Mouse (Mus musculus) kidney, postnatal 0 days (tissue): ENCODE data around the gene Morn1. TPM values are rescaled to one million over a fixed set of nuclear protein-coding genes. Genes with fewer than 3 reads are reported as not detected.
"Not testable (repeated sequence)": the region's sequence is repeated elsewhere in the genome, so short reads cannot be mapped to it uniquely, and the experiment has no call there.

Source experiments
- ATAC-seq: fragments of 200-750 bp; cut with Nextera tagmentation; replicated peaks from 2 replicates; pipeline ENCODE4 v1.8.0; 2017; ENCODE audit warnings: low read depth, moderate number of reproducible peaks, moderate TSS enrichment, moderate library complexity; ENCODE audit not compliant: low FRiP score
- DNase-seq: peaks from one replicate; pipeline ENCODE4 v3.0.0-alpha.2; 2016; ENCODE audit warnings: low spot score
- H3K27ac ChIP-seq: fragments of 300-500 bp; sonication (generic); 2 replicates; pipeline ENCODE4 v1.5.1; 2014; ENCODE audit warnings: mild to moderate bottlenecking
- H3K27me3 ChIP-seq: fragments of 300-500 bp; sonication (generic); 2 replicates; pipeline ENCODE4 v1.6.1; 2014; ENCODE audit warnings: low read length, mixed read lengths; ENCODE audit not compliant: insufficient read depth
- H3K36me3 ChIP-seq: fragments of 300-500 bp; sonication (generic); 2 replicates; pipeline ENCODE4 v1.6.1; 2014; ENCODE audit warnings: low read length, mixed read lengths; ENCODE audit not compliant: insufficient read depth
- H3K4me1 ChIP-seq: fragments of 300-500 bp; sonication (generic); replicated peaks from 2 replicates; pipeline ENCODE4 v1.6.1; 2014; ENCODE audit warnings: antibody characterized with exemption, low read length, mixed read lengths; ENCODE audit not compliant: insufficient read depth
- H3K4me2 ChIP-seq: fragments of 300-500 bp; sonication (generic); 2 replicates; pipeline ENCODE4 v1.6.1; 2014; ENCODE audit warnings: mild to moderate bottlenecking, low read length, moderate library complexity, mixed read lengths
- H3K4me3 ChIP-seq: fragments of 300-500 bp; sonication (generic); replicated peaks from 2 replicates; pipeline ENCODE4 v1.5.1; 2014; ENCODE audit warnings: low read depth, low read length
- H3K9ac ChIP-seq: fragments of 300-500 bp; sonication (generic); 2 replicates; pipeline ENCODE4 v1.6.1; 2014; ENCODE audit warnings: low read depth, low read length
- H3K9me3 ChIP-seq: fragments of 300-500 bp; sonication (generic); replicated peaks from 2 replicates; pipeline ENCODE4 v1.6.1; 2016; ENCODE audit warnings: low read length, inconsistent platforms, mixed read lengths
- CTCF ChIP-seq: IDR thresholded peaks from 2 replicates; pipeline ENCODE4 v1.5.1; 2016; ENCODE audit warnings: antibody characterized with exemption, low read depth, mild to moderate bottlenecking, moderate library complexity
- WGBS: fragments of 180-500 bp; shearing (Covaris S2); extraction: QIAGEN DNeasy Blood & Tissue Kit; methylation state at CpG from one replicate; pipeline ENCODE4 v1.1.7; 2014; 5-methylcytosine and 5-hydroxymethylcytosine counted together
- polyA plus RNA-seq: library from polyadenylated mRNA; unstranded; fragments of >200 nt; fragmentation: Nextera tagmentation; extraction: Ambion mirVana; gene quantifications from 2 replicates; pipeline ENCODE4 v1.2.1, GENCODE M21; 2015

Morn1 gene
- polyA plus RNA-seq, 1 experiment from 2014 or later = 7.0 TPM

DNA sequence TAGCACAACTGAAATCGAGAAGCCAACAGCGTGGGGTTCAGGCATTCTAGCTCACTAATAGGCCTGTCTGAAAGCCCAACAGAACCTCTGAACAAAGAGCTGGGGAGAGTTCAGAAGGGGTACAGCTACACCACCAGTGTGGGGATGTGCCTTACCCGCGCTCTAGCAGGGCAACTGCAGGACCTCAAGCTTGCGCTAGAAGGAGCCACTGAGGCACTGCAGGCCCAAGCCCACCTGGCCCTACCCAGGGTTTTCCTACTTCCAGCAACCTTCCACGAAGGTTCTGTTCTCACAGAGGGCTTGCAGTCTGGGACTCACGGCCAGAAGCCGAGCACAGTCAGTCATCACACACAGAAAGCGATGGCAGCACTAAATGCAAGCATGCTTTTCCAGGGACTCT, 11.2 kb upstream of the Morn1 start:
- ATAC-seq (no peak), DNase-seq (no peak)
- Histone ChIP-seq H3K36me3 (peaks cover 69% of the 10 kb centered on the region), H3K27ac (no peak overlapping the region), H3K4me1 (no peaks in the 10 kb centered on the region), H3K4me3 (no peak overlapping the region), H3K9ac (no peak overlapping the region), H3K27me3 (no peaks in the 10 kb centered on the region), H3K9me3 (no peaks in the 10 kb centered on the region), H3K4me2 (no peak overlapping the region)
- TF ChIP-seq CTCF = no peak; the same call in 1 of the 2 replicates
- WGBS = 89% methylated on average over 9 of the region's 9 CpGs

- H3K9ac ChIP-seq = no peak overlapping the region
- H3K27ac ChIP-seq = no peak overlapping the region
- no peak overlapping the region for H3K4me2 ChIP-seq
- H3K36me3 ChIP-seq = peaks cover 66% of the 10 kb centered on the region
- H3K9me3 ChIP-seq = no peaks in the 10 kb centered on the region
- no peak for TF ChIP-seq CTCF
- WGBS = 88% methylated on average over 2 of the region's 2 CpGs
- DNase-seq (no peak), ATAC-seq (no peak)
- no peak overlapping the region for H3K4me3 ChIP-seq
- no peaks in the 10 kb centered on the region for H3K4me1 ChIP-seq
- H3K27me3 ChIP-seq = no peaks in the 10 kb centered on the region
Observed at GRCm38 (mm10) chr4:155075813-155076212, 10.6 kb upstream of the Morn1 start.

DNA sequence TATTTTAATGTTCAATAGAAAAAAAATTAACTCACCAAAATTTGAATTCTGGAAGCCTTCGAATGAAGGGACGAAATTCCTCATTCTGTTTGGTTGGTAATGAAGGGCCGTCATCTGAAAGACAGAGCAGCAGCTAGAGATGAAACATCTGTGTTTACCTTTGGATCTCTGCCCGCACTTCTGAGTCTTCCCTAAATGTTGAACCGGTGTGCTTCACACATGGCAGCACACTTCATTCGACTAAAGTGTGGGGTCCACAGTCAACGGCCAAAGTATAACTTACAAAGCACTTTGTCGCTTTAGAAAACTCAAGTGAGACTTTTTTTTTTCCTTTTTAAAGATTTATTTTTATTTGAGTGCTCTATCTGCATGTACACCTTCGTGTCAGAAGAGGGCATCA, 9.7 kb upstream of the Morn1 start:
- no peaks in the 10 kb centered on the region for H3K9me3 ChIP-seq
- no peak for TF ChIP-seq CTCF
- no peaks in the 10 kb centered on the region for H3K27me3 ChIP-seq
- WGBS = 62% methylated on average over 9 of the region's 9 CpGs
- ATAC-seq (no peak), DNase-seq (no peak)
- H3K4me1 ChIP-seq = no peaks in the 10 kb centered on the region
- no peak overlapping the region for H3K9ac ChIP-seq
- peaks cover 62% of the 10 kb centered on the region for H3K36me3 ChIP-seq
- H3K27ac ChIP-seq = no peak overlapping the region
- no peak overlapping the region for H3K4me2 ChIP-seq
- no peak overlapping the region for H3K4me3 ChIP-seq

DNA sequence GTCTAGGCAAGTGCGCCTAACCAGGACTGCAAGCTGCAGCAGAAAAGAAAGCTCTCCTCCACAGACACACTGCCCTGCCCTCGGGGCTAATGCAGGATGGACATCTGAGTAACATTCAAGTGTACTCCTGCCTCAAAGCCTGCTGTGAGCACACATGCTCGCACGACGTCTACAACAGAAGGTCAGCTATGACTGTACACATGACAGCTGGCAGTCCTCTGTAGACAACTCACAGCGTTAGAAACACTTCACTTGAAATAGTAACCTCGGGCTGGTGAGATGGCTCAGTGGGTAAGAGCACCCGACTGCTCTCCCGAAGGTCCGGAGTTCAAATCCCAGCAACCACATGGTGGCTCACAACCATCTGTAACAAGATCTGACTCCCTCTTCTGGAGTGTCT, 7.6 kb upstream of the Morn1 start:
- not testable (repeated sequence) for H3K4me3 ChIP-seq, DNase-seq, H3K9ac ChIP-seq, H3K9me3 ChIP-seq, H3K27ac ChIP-seq, H3K27me3 ChIP-seq, H3K4me1 ChIP-seq, ATAC-seq, H3K4me2 ChIP-seq
- WGBS = 86% methylated on average over 10 of the region's 10 CpGs
- H3K36me3 ChIP-seq = peaks cover 50% of the 10 kb centered on the region

- Histone ChIP-seq H3K9ac (no peak overlapping the region), H3K4me1 (peaks cover 6% of the 10 kb centered on the region; the same call in 1 of the 2 replicates), H3K27ac (no peak overlapping the region), H3K27me3 (no peaks in the 10 kb centered on the region), H3K4me3 (no peak overlapping the region), H3K36me3 (peaks cover 43% of the 10 kb centered on the region), H3K4me2 (no peak overlapping the region), H3K9me3 (no peaks in the 10 kb centered on the region)
- whole genome bisulfite sequencing = 71% methylated on average over 6 of the region's 6 CpGs
- ATAC-seq = no peak
- TF ChIP-seq CTCF = no peak
- no peak for DNase-seq
Observed at GRCm38 (mm10) chr4:155079666-155080065, 6.7 kb upstream of the Morn1 start.

- no peak for DNase-seq
- H3K4me2 ChIP-seq = no peak overlapping the region
Observed at GRCm38 (mm10) chr4:155083553-155083952, 2.8 kb upstream of the Morn1 start.

DNA sequence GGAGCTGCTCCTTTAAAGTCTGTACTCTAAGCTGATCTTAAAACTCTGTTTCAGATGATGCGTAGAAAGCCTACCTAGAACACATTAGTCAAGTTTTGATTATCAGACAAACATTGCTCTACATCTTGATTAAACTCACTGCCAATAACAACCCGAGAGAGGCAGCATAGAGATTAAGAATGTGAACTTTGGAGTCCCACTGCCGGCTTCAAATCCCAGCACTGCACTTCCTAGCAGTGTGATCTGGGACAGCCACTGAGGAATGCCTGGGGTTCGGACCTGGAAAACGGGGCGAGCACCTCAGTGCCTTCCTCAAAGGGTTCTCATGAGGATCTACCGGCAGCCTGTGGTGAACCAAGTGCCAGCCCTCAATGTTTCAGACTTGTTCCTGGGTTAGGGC, 2.0 kb upstream of the Morn1 start:
- 85% methylated on average over 7 of the region's 7 CpGs for WGBS
- peak overlapping the region; percentile 98; the same call in 1 of the 2 replicates for H3K4me3 ChIP-seq

More at GRCm38 (mm10) chr4:155083553-155083952, 2.8 kb upstream of the Morn1 start:
- H3K27me3 ChIP-seq = no peaks in the 10 kb centered on the region
- no peaks in the 10 kb centered on the region for H3K9me3 ChIP-seq
- H3K36me3 ChIP-seq = peaks cover 17% of the 10 kb centered on the region
- WGBS = 85% methylated on average over 4 of the region's 4 CpGs
- no peak overlapping the region for H3K9ac ChIP-seq
- ATAC-seq = no peak
- H3K4me1 ChIP-seq = peaks cover 17% of the 10 kb centered on the region; the same call in 1 of the 2 replicates
- H3K4me3 ChIP-seq = no peak overlapping the region
- no peak for TF ChIP-seq CTCF
- no peak overlapping the region for H3K27ac ChIP-seq

More for the DNA sequence above, 2.0 kb upstream of the Morn1 start:
- Histone ChIP-seq H3K4me2 (peak overlapping the region; percentile 85), H3K9ac (0 out of 2 replicates have a peak overlapping the region, but pooled peaks have one; percentile 5), H3K4me1 (peaks cover 17% of the 10 kb centered on the region; the same call in 1 of the 2 replicates), H3K27ac (no peak overlapping the region), H3K36me3 (peaks cover 18% of the 10 kb centered on the region), H3K9me3 (no peaks in the 10 kb centered on the region), H3K27me3 (no peaks in the 10 kb centered on the region)
- TF ChIP-seq CTCF = no peak
- no peak for DNase-seq
- ATAC-seq = no peak
